Mouse (Mus musculus) CH12.LX (cell line): Measurements from ENCODE around the gene Prpf40b. TPM values are rescaled to one million over a fixed set of nuclear protein-coding genes. Genes with fewer than 3 reads are reported as not detected.
A peak's percentile ranks its signal among the peaks of the same experiment; 100 is the strongest.

Experiments
- DNase-seq: peaks from one replicate; pipeline ENCODE4 v3.0.0-alpha.2; 2013; ENCODE audit errors: extremely low read depth
- H3K27ac ChIP-seq: 2 replicates; pipeline ENCODE4 v1.5.1; 2012; ENCODE audit warnings: low read depth, mild to moderate bottlenecking, control low read depth, moderate library complexity; ENCODE audit not compliant: insufficient read depth
- H3K27me3 ChIP-seq: replicated peaks from 2 replicates; pipeline ENCODE3; 2012; ENCODE audit warnings: inconsistent platforms
- H3K36me3 ChIP-seq, 2 experiments: replicated peaks in 1 of 2; 2 replicates each; pipeline versions ENCODE3 to v1.6.1; 2012; ENCODE audit warnings: inconsistent platforms in 1 of 2, low read length in 1 of 2, mild to moderate bottlenecking in 1 of 2, mixed read lengths in 1 of 2, moderate library complexity in 1 of 2; ENCODE audit not compliant: control insufficient read depth in 1 of 2, insufficient read depth in 1 of 2
- H3K4me1 ChIP-seq, 2 experiments: 2 replicates each; pipeline ENCODE4 v1.6.1; 2012; ENCODE audit warnings: inconsistent platforms in 1 of 2, moderate library complexity in 1 of 2; ENCODE audit not compliant: insufficient read depth in 2 of 2, control insufficient read depth in 1 of 2
- H3K4me2 ChIP-seq: 2 replicates; pipeline ENCODE4 v1.6.1; 2012; ENCODE audit warnings: low read depth, mild to moderate bottlenecking, control low read depth; ENCODE audit not compliant: poor library complexity, insufficient read depth, severe bottlenecking
- H3K4me3 ChIP-seq, 3 experiments: fragments of 150-350 bp in 1 of 3; sonication (generic) in 1 of 3; replicated peaks in 1 of 3; 2 replicates each; pipeline versions ENCODE3 to v1.5.1; 2011 to 2012; ENCODE audit warnings: low read depth in 2 of 3, low read length in 2 of 3, mild to moderate bottlenecking in 2 of 3, moderate library complexity in 2 of 3, control low read depth in 1 of 3, improper control_type of control experiment in 1 of 3, inconsistent platforms in 1 of 3, mixed read lengths in 1 of 3; ENCODE audit not compliant: poor library complexity in 1 of 3
- H3K79me2 ChIP-seq: replicated peaks from 2 replicates; pipeline ENCODE4 v1.6.1; 2012; ENCODE audit warnings: mild to moderate bottlenecking, moderate library complexity; ENCODE audit not compliant: control insufficient read depth, poor library complexity, insufficient read depth, severe bottlenecking; ENCODE audit errors: extremely low read depth
- H3K9ac ChIP-seq: 2 replicates; pipeline ENCODE4 v1.6.1; 2012; ENCODE audit warnings: low read depth, mild to moderate bottlenecking, control low read depth, moderate library complexity; ENCODE audit not compliant: insufficient read depth
- H3K9me3 ChIP-seq: replicated peaks from 2 replicates; pipeline ENCODE3; 2012; ENCODE audit warnings: low read length, inconsistent platforms, mixed read lengths
- CTCF ChIP-seq, 2 experiments: IDR thresholded peaks in 1 of 2; conservative IDR thresholded peaks in 1 of 2; 2 replicates each; pipeline ENCODE4 v1.5.1; 2011 to 2012; ENCODE audit warnings: low read depth in 2 of 2, low read length in 2 of 2, improper control_type of control experiment in 1 of 2, inconsistent platforms in 1 of 2, mild to moderate bottlenecking in 1 of 2, moderate library complexity in 1 of 2
- E2F4 ChIP-seq: IDR thresholded peaks from 2 replicates; pipeline ENCODE4 v1.6.1; 2011; ENCODE audit warnings: low read depth, low read length, improper control_type of control experiment; ENCODE audit not compliant: insufficient replicate concordance
- ELF1 ChIP-seq: IDR thresholded peaks from 2 replicates; pipeline ENCODE4 v1.6.1; 2014; ENCODE audit warnings: low read depth, mild to moderate bottlenecking, inconsistent platforms, low read length, improper control_type of control experiment
- EP300 ChIP-seq: IDR thresholded peaks from 2 replicates; pipeline ENCODE4 v1.6.1; 2011; ENCODE audit warnings: low read length, improper control_type of control experiment
- ETS1 ChIP-seq: conservative IDR thresholded peaks from 2 replicates; pipeline ENCODE4 v1.6.1; 2012; ENCODE audit warnings: low read depth, mild to moderate bottlenecking, inconsistent platforms, low read length, improper control_type of control experiment, moderate library complexity
- GABPA ChIP-seq: IDR thresholded peaks from 2 replicates; pipeline ENCODE4 v1.6.1; 2012; ENCODE audit warnings: low read depth, low read length, improper control_type of control experiment, inconsistent platforms; ENCODE audit not compliant: insufficient replicate concordance
- IRF4 ChIP-seq: IDR thresholded peaks from 2 replicates; pipeline ENCODE4 v1.6.1; 2014; ENCODE audit warnings: low read depth, mild to moderate bottlenecking, inconsistent platforms, low read length, improper control_type of control experiment
- JUND ChIP-seq: conservative IDR thresholded peaks from 2 replicates; pipeline ENCODE4 v1.6.1; 2011; ENCODE audit warnings: low read depth, low read length, improper control_type of control experiment
- KAT2A ChIP-seq: IDR thresholded peaks from 2 replicates; pipeline ENCODE4 v1.6.1; 2012; ENCODE audit warnings: low read length, improper control_type of control experiment, inconsistent platforms; ENCODE audit not compliant: insufficient replicate concordance
- MAZ ChIP-seq: IDR thresholded peaks from 2 replicates; pipeline ENCODE4 v1.6.1; 2012; ENCODE audit warnings: low read depth, mild to moderate bottlenecking, inconsistent platforms, low read length, improper control_type of control experiment, moderate library complexity
- PAX5 ChIP-seq: IDR thresholded peaks from 2 replicates; pipeline ENCODE4 v1.6.1; 2012; ENCODE audit warnings: low read length, inconsistent platforms, mixed read lengths
- POLR2A ChIP-seq: IDR thresholded peaks from 2 replicates; pipeline ENCODE4 v1.6.1; 2011; ENCODE audit warnings: low read depth, mild to moderate bottlenecking, improper control_type of control experiment, low read length
- RAD21 ChIP-seq: IDR thresholded peaks from 2 replicates; pipeline ENCODE4 v1.6.1; 2011; ENCODE audit warnings: low read depth, mild to moderate bottlenecking, low read length, improper control_type of control experiment, moderate library complexity
- RCOR1 ChIP-seq: conservative IDR thresholded peaks from 2 replicates; pipeline ENCODE4 v1.6.1; 2012; ENCODE audit warnings: low read depth, mild to moderate bottlenecking, inconsistent platforms, low read length, improper control_type of control experiment
- SIN3A ChIP-seq: IDR thresholded peaks from 2 replicates; pipeline ENCODE4 v1.6.1; 2012; ENCODE audit warnings: low read length, improper control_type of control experiment, inconsistent platforms
- SMC3 ChIP-seq: IDR thresholded peaks from 2 replicates; pipeline ENCODE4 v1.6.1; 2011; ENCODE audit warnings: low read depth, low read length, improper control_type of control experiment
- TBP ChIP-seq: conservative IDR thresholded peaks from 2 replicates; pipeline ENCODE4 v1.6.1; 2011; ENCODE audit warnings: low read depth, low read length, improper control_type of control experiment
- TCF12 ChIP-seq: IDR thresholded peaks from 2 replicates; pipeline ENCODE4 v1.6.1; 2014; ENCODE audit warnings: low read depth, mild to moderate bottlenecking, inconsistent platforms, low read length, improper control_type of control experiment
- UBTF ChIP-seq: IDR thresholded peaks from 2 replicates; pipeline ENCODE4 v1.6.1; 2012; ENCODE audit warnings: low read depth, mild to moderate bottlenecking, inconsistent platforms, low read length, improper control_type of control experiment, moderate library complexity
- USF1 ChIP-seq: IDR thresholded peaks from 2 replicates; pipeline ENCODE4 v1.6.1; 2014; ENCODE audit warnings: low read depth, mild to moderate bottlenecking, inconsistent platforms, low read length, improper control_type of control experiment
- USF2 ChIP-seq: conservative IDR thresholded peaks from 2 replicates; pipeline ENCODE4 v1.6.1; 2011; ENCODE audit warnings: low read depth, low read length, improper control_type of control experiment
- ZC3H11A ChIP-seq: IDR thresholded peaks from 2 replicates; pipeline ENCODE4 v1.6.1; 2012; ENCODE audit warnings: low read depth, mild to moderate bottlenecking, inconsistent platforms, low read length, improper control_type of control experiment
- ZMIZ1 ChIP-seq: IDR thresholded peaks from 2 replicates; pipeline ENCODE4 v1.6.1; 2012; ENCODE audit warnings: low read depth, mild to moderate bottlenecking, inconsistent platforms, low read length, improper control_type of control experiment
- ZNF384 ChIP-seq: IDR thresholded peaks from 2 replicates; pipeline ENCODE4 v1.6.1; 2012; ENCODE audit warnings: low read depth, low read length, improper control_type of control experiment, inconsistent platforms
- dilution Hi-C: fragments of 300-500 bp; cut with MboI; formaldehyde crosslinking; loops from 2 replicates; pipeline ENCODE4 v1.14.3; 2020; ENCODE audit warnings: low sequenced_read_pairs; ENCODE audit not compliant: extremely low pct_unique_long_range_greater_than_20kb, extremely low pct_ligation_motif_present
- in situ Hi-C: fragments of 300-500 bp; cut with MboI; formaldehyde crosslinking; loops from 3 replicates; pipeline ENCODE4 v1.14.3; 2019; ENCODE audit warnings: low sequenced_read_pairs, low pct_ligation_motif_present, low pct_unique_long_range_greater_than_20kb, mixed read lengths
- polyA plus RNA-seq: library from polyadenylated mRNA; unstranded; fragments of >175 nt; gene quantifications from 2 replicates; pipeline ENCODE4 v1.2.1, GENCODE M21; 2012; ENCODE audit warnings: low read depth; ENCODE audit not compliant: insufficient read length
- total RNA-seq, 2 experiments: library from RNA; depleted of rRNA; stranded (reverse); fragments of 300-350 nt in 1 of 2; fragments of >200 nt in 1 of 2; gene quantifications; 2 replicates each; pipeline ENCODE4 v1.2.3; 2012 to 2014

The Prpf40b gene
- total and polyA plus RNA-seq, 3 experiments: 11.7 to 31.8 (median 27.9) TPM

GRCm38 (mm10) chr15:99316314-99317266 is 21.7 kb downstream of the Prpf40b start:
- no peaks in the 10 kb centered on the region for H3K9me3 ChIP-seq
- peak; percentile 79 for DNase-seq
- dilution Hi-C loops (no loop called here), in situ Hi-C loops (loop anchor here (10.0 kb wide), 1 partner anchor 58 kb away; the partner anchor contains the start of gene Fmnl3)
- H3K36me3 ChIP-seq: peaks cover 65 to 96% of the 10 kb centered on the region in 2 experiments
- no peak overlapping the region for H3K4me3 ChIP-seq
- TF ChIP-seq GABPA (no peak), USF2 (no peak), SMC3 (peak; percentile 95), SIN3A (no peak), IRF4 (no peak), ETS1 (no peak), POLR2A (peak; percentile 4; the same call in 1 of the 2 replicates), ZNF384 (no peak), MAZ (no peak), ELF1 (peak; percentile 44; the same call in 1 of the 2 replicates), USF1 (no peak), EP300 (no peak), RCOR1 (no peak), ZC3H11A (peak; percentile 88), KAT2A (no peak), TCF12 (0 out of 2 replicates have a peak, but pooled peaks have one; percentile 12), CTCF (conservative IDR thresholded peaks at IDR 0.05 in 1 of 2, IDR thresholded peaks at IDR 0.05 in 1 of 2; ENCODE audit: low read depth in 2 of 2, low read length in 2 of 2) (peak; percentile 92), ZMIZ1 (no peak), RAD21 (peak; percentile 88), UBTF (no peak), JUND (no peak), TBP (no peak), PAX5 (no peak), E2F4 (no peak)
- H3K27me3 ChIP-seq: no peaks in the 10 kb centered on the region
- no peak overlapping the region for H3K4me2 ChIP-seq
- H3K9ac ChIP-seq: no peak overlapping the region
- no peak overlapping the region for H3K27ac ChIP-seq
- no peaks in the 10 kb centered on the region for H3K79me2 ChIP-seq
- no peaks in the 10 kb centered on the region; a peak in 1 of 4 replicates for H3K4me1 ChIP-seq
